In the genomic region with DNA sequence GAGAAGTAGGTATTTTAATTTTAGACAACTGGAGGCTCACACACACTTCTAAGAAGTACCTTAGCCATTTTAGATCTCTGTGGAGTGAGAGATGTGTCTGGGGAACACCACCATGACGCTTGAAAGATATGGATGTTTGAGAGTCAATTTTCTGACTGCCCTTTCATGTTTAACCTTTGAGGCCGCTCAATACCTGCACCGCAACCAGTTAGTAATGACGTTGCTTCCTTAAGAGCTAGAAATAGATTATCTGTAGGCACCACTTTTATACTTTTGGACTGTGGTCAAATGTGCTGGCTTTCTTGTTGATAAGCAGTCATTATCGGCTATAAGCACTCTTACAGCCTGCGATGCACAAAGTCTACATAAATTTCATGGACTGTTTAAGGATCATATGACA, we compare ENCODE assay signal across 9 mouse cellular contexts.
DNase-seq lines count a peak whose midpoint lies in the region; ATAC-seq and TF ChIP-seq lines count a peak whose summit lies in the region.
"Had no signal": no experiment of that assay in that cellular context is flagged by ENCODE, and none has a peak within 500 bp of the region (broad histone marks: within the 10 kb centered on the region; RNA-seq: fewer than 3 reads in every experiment).

No protein-coding gene starts in this region.

- no peak for TF ChIP-seq POLR2A in MEL (IDR thresholded peaks at IDR 0.05; ENCODE audit: control insufficient read depth in 1 of 2, insufficient read depth in 1 of 2, low read depth in 1 of 2, low read length in 2 of 2, poor library complexity in 1 of 2)

- intact Hi-C loops in left cerebral cortex, postnatal 36 days (cut with DNase I), result no loop called here

- H3K9ac ChIP-seq in MEL (ENCODE audit: control insufficient read depth, low read depth, low read length, poor library complexity, severe bottlenecking), result peak overlapping the region; percentile 28; the same call in 1 of the 2 replicates

- peaks cover 37 to 59% of the 10 kb centered on the region in 2 experiments for H3K4me1 ChIP-seq in MEL (ENCODE audit: control insufficient read depth in 1 of 2, insufficient read depth in 2 of 2, low read length in 2 of 2)

- H3K27ac ChIP-seq in MEL (ENCODE audit: control insufficient read depth, low read depth, low read length), result peak overlapping the region; percentile 70

- H3K79me2 ChIP-seq in MEL (ENCODE audit: control insufficient read depth, insufficient read depth, low read length, poor library complexity), result no peaks in the 10 kb centered on the region; the same call in 1 of the 2 replicates

- no peaks in the 10 kb centered on the region for H3K9me3 ChIP-seq in MEL (replicated peaks; ENCODE audit: insufficient read depth, low read length)

- peaks cover 0 to 71% of the 10 kb centered on the region in 2 experiments; a peak in 2 of 4 replicates for H3K36me3 ChIP-seq in MEL (ENCODE audit: control insufficient read depth in 1 of 2, insufficient read depth in 2 of 2, low read length in 2 of 2)

- no peaks in the 10 kb centered on the region for H3K27me3 ChIP-seq in MEL (ENCODE audit: control insufficient read depth in 1 of 2, insufficient read depth in 2 of 2, low read length in 2 of 2)

- peak; percentile 99 to 100 for TF ChIP-seq EP300 in MEL (IDR thresholded peaks at IDR 0.05; ENCODE audit: low read depth in 1 of 2, low read length in 2 of 2)

- TF ChIP-seq CTCF in MEL (IDR thresholded peaks at IDR 0.05 in 2 of 3, conservative IDR thresholded peaks at IDR 0.05 in 1 of 3; ENCODE audit: control insufficient read depth in 1 of 3, insufficient read depth in 1 of 3, low read depth in 2 of 3, low read length in 3 of 3, poor library complexity in 1 of 3, severe bottlenecking in 1 of 3), result no peak

- no peak overlapping the region for H3K4me3 ChIP-seq in MEL (ENCODE audit: control insufficient read depth in 1 of 2, insufficient read depth in 1 of 2, low read depth in 2 of 2, low read length in 2 of 2)

- ATAC-seq in megakaryocyte progenitor cell, adult 5-6 weeks (replicated peaks; ENCODE audit: poor library complexity), result peak; percentile 49

- no peak for TF ChIP-seq RAD21 in MEL (IDR thresholded peaks at IDR 0.05; ENCODE audit: low read depth, low read length)

- DNase-seq in CD4-positive, CD25-positive, alpha-beta regulatory T cell, adult 2 months (ENCODE audit: low read depth, low spot score), result peak; percentile 70
- peak; percentile 92 for DNase-seq in MEL (ENCODE audit: low read depth, low spot score)
- peak; percentile 79 for DNase-seq in induced T-regulatory cell, adult 2 months (ENCODE audit: low read depth)
- DNase-seq in left cerebral cortex, postnatal 36 days (ENCODE audit: low spot score in 2 of 2), result no peak
- no peak for DNase-seq in urinary bladder, postnatal 25 days (ENCODE audit: low spot score)
- DNase-seq in cerebellum, adult 8-10 months, result no peak
- DNase-seq: kidney, adult 9 months; thymus, postnatal 36 days had no signal

TF ChIP-seq in MEL, 35 proteins besides CTCF, POLR2A, EP300 and RAD21:
- 0 out of 2 replicates have a peak, but pooled peaks have one; percentile 18 for TF ChIP-seq ZC3H11A (IDR thresholded peaks at IDR 0.05; ENCODE audit: low read depth, low read length)
- no peak for TF ChIP-seq MXI1 (IDR thresholded peaks at IDR 0.05; ENCODE audit: low read depth, low read length)
- TF ChIP-seq MAFK (IDR thresholded peaks at IDR 0.05; ENCODE audit: borderline replicate concordance, low read depth, low read length), result peak; percentile 91
- TF ChIP-seq ZMIZ1 (IDR thresholded peaks at IDR 0.05; ENCODE audit: low read depth, low read length), result peak; percentile 40
- TF ChIP-seq GATA1 (IDR thresholded peaks at IDR 0.05; ENCODE audit: low read depth, low read length), result peak; percentile 100
- no peak for TF ChIP-seq CHD1 (IDR thresholded peaks at IDR 0.05; ENCODE audit: low read depth, low read length)
- no peak for TF ChIP-seq GABPA (IDR thresholded peaks at IDR 0.05; ENCODE audit: low read depth, low read length)
- TF ChIP-seq MAX (IDR thresholded peaks at IDR 0.05; ENCODE audit: low read length), result no peak
- peak; percentile 87 for TF ChIP-seq BHLHE40 (IDR thresholded peaks at IDR 0.05; ENCODE audit: borderline replicate concordance, low read depth, low read length)
- peak; percentile 34; the same call in 1 of the 2 replicates for TF ChIP-seq TBP (IDR thresholded peaks at IDR 0.05; ENCODE audit: low read depth, low read length)
- peak; percentile 95 for TF ChIP-seq RCOR1 (IDR thresholded peaks at IDR 0.05; ENCODE audit: low read depth, low read length)
- peak; percentile 100 for TF ChIP-seq MEF2A (IDR thresholded peaks at IDR 0.05; ENCODE audit: extremely low read depth, insufficient replicate concordance, low read depth, low read length, poor library complexity, severe bottlenecking)
- TF ChIP-seq ELF1 (IDR thresholded peaks at IDR 0.05; ENCODE audit: low read depth, low read length), result no peak
- peak; percentile 100 for TF ChIP-seq TCF12 (IDR thresholded peaks at IDR 0.05; ENCODE audit: low read depth, low read length)
- TF ChIP-seq USF1 (IDR thresholded peaks at IDR 0.05; ENCODE audit: low read depth, low read length), result no peak; the same call in 1 of the 2 replicates
- TF ChIP-seq MYB (IDR thresholded peaks at IDR 0.05; ENCODE audit: low read depth, low read length), result peak; percentile 76
- TF ChIP-seq POLR2AphosphoS5 (IDR thresholded peaks at IDR 0.05; ENCODE audit: borderline replicate concordance, low read depth, low read length), result no peak
- TF ChIP-seq HCFC1 (IDR thresholded peaks at IDR 0.05; ENCODE audit: low read depth, low read length), result peak; percentile 31; the same call in 1 of the 2 replicates
- peak; percentile 57; the same call in 1 of the 2 replicates for TF ChIP-seq CHD2 (IDR thresholded peaks at IDR 0.05; ENCODE audit: low read length)
- no peak for TF ChIP-seq E2F4 (IDR thresholded peaks at IDR 0.05; ENCODE audit: borderline replicate concordance, low read depth, low read length)
- TF ChIP-seq MAZ (IDR thresholded peaks at IDR 0.05; ENCODE audit: low read depth, low read length), result no peak; the same call in 1 of the 2 replicates
- TF ChIP-seq MYC (IDR thresholded peaks at IDR 0.05; ENCODE audit: low read depth, low read length), result peak; percentile 91
- TF ChIP-seq NRF1 (IDR thresholded peaks at IDR 0.05; ENCODE audit: insufficient read depth, low read depth, low read length, poor library complexity, severe bottlenecking), result no peak
- TF ChIP-seq POLR2AphosphoS2 (IDR thresholded peaks at IDR 0.05; ENCODE audit: low read length), result no peak; the same call in 1 of the 2 replicates
- 0 out of 2 replicates have a peak, but pooled peaks have one; percentile 11 for TF ChIP-seq SMC3 (IDR thresholded peaks at IDR 0.05; ENCODE audit: low read depth, low read length)
- TF ChIP-seq ETS1 (IDR thresholded peaks at IDR 0.05; ENCODE audit: low read depth, low read length), result peak; percentile 99
- TF ChIP-seq USF2 (IDR thresholded peaks at IDR 0.05; ENCODE audit: borderline replicate concordance in 1 of 2, insufficient read depth in 1 of 2, low read depth in 1 of 2, low read length in 2 of 2), result no peak
- no peak for TF ChIP-seq ZNF384 (IDR thresholded peaks at IDR 0.05; ENCODE audit: low read depth, low read length)
- TF ChIP-seq SIN3A (IDR thresholded peaks at IDR 0.05; ENCODE audit: low read length), result peak; percentile 97
- TF ChIP-seq NELFE (IDR thresholded peaks at IDR 0.05; ENCODE audit: low read depth, low read length), result no peak
- TF ChIP-seq TAL1 (IDR thresholded peaks at IDR 0.05; ENCODE audit: low read length), result peak; percentile 98
TF ChIP-seq in MEL: peak in this region for 17.

Comparison
In these comparisons a context has a peak if more than half of its experiments do, and no peak if none do; other contexts are left out.
1. DNase-seq: peak in CD4-positive, CD25-positive, alpha-beta regulatory T cell, adult 2 months (single experiment), MEL (single experiment) and induced T-regulatory cell, adult 2 months (single experiment); none in left cerebral cortex, postnatal 36 days (0 of 2), urinary bladder, postnatal 25 days (single experiment) and cerebellum, adult 8-10 months (single experiment).